Mouse (Mus musculus): Measurements from ENCODE around the gene Dalrd3.

Gene Dalrd3

GRCm38 (mm10) chr9:108569381-108570206, at the start of gene Dalrd3:
Gene Dalrd3 (plus strand): TSS chr9:108569886.
- DNase-seq (ENCODE audit: low spot score in 2 of 2) = peak; percentile 86 to 91

GRCm38 (mm10) chr9:108521604-108522003, 48.1 kb upstream of the Dalrd3 start:
- DNase-seq (ENCODE audit: low spot score in 2 of 2) = no peak

DNA sequence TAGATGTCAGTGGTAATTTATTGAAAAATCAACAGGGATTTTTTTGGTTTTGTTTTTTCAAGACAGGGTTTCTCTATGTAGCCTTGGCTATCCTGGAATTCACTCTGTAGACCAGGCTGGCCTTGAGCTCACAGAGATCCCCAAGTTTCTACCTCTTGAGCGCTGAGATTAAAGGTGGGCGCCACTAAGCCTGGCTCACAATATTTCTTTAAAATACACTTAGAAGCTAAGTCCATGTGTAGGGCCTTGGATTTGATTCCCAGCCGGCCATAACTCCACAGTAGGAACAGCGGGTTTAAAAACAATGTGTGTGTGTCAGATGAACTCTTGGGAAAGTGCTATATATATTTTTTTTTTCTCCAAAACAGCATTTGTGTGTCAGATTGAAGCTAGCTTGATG, 46.3 kb upstream of the Dalrd3 start:
- DNase-seq (ENCODE audit: low spot score in 2 of 2) = no peak

DNA sequence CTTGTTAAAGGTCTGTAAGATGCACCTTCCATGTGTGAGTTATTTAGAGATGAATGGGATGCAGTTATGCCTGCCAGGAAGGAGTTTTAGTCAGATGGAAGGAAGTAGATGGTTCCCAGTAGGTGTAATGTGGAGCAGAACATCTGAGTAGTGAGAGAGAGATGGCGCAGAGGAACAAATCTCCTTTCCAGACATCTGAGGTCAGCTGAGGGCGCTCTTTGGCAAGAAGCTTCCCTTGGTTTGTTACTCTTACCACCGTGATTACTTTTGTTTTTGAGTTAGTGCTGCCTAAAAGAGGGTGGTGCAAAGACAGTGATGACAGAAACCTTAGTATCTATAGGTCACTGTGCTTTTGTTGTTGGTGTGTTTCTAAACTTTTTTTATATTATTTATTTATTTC, 44.3 kb upstream of the Dalrd3 start:
- DNase-seq (ENCODE audit: low spot score in 2 of 2) = no peak

GRCm38 (mm10) chr9:108530954-108531353, 38.7 kb upstream of the Dalrd3 start:
- no peak for DNase-seq (ENCODE audit: low spot score in 2 of 2)

DNA sequence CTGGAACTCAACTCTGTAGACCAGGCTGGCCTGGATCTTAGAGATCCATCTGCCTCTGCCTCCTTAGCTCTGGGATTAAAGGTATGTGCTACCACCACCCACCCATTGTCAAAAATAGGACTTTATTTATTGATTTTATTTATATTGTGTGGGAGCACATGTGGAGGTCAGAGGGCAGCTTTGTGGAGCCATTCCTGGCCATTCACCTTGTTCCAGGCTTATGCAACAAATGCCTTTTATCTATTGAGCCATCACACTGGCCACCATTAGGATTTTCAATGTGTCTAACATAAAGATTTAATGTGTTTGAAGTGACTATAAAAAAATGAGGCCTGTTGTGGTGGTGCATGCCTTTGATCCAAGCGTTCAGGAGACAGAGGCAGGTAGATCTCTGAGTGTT, 38.2 kb upstream of the Dalrd3 start:
- DNase-seq (ENCODE audit: low spot score in 2 of 2) = no peak

- DNase-seq (ENCODE audit: low spot score in 2 of 2) = no peak
Measured at GRCm38 (mm10) chr9:108540846-108541245, 28.8 kb upstream of the Dalrd3 start.

GRCm38 (mm10) chr9:108545986-108546385, 23.7 kb upstream of the Dalrd3 start:
- DNase-seq (ENCODE audit: low spot score in 2 of 2) = no peak

DNA sequence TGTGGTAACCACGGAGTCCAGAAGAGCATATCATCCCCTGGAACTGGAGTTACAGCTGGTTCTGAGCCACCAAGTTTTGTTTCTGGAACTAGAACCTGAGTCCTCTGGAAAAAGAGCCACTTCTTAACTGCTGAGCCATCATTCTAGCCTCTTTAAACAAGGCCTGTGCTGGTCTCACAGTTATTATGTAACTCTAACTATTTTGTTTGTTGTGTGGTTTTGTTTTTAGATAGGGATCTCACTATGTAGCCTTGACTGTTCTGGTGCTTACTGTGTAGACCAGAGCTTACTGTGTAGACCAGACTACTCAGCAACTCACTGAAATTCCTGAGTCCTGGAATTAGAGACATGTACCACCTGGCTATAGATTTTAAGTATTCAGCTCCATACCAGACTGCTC, 22.8 kb upstream of the Dalrd3 start:
- no peak for DNase-seq (ENCODE audit: low spot score in 2 of 2)

- DNase-seq (ENCODE audit: low spot score in 2 of 2) = no peak
Measured at GRCm38 (mm10) chr9:108559169-108559568, 10.5 kb upstream of the Dalrd3 start.

GRCm38 (mm10) chr9:108560227-108560841, 9.4 kb upstream of the Dalrd3 start, which contains the start of gene Impdh2:
Gene Impdh2 (plus strand): TSS chr9:108560286.
- peak; percentile 93 for DNase-seq (ENCODE audit: low spot score in 2 of 2)

DNA sequence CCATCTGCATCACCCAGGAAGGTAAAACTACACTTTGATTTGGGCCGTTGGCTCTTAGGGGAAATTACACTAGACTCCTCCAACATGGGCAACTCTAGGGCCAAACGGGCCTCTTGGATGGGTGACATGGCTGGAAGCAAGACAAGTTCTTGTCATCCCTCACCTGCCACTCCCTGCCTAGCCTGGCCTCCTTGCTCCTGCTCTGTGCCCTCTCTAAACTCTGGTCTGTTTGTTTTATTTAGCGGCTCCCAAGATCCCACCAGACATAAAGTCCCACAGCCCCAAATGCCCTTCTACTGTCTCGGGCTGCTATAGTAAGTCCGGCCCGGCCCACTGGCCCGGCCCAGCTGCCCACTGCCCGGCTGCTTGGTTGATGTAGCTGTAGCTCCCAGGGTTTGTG, 6.0 kb upstream of the Dalrd3 start:
- DNase-seq (ENCODE audit: low spot score in 2 of 2) = no peak

DNA sequence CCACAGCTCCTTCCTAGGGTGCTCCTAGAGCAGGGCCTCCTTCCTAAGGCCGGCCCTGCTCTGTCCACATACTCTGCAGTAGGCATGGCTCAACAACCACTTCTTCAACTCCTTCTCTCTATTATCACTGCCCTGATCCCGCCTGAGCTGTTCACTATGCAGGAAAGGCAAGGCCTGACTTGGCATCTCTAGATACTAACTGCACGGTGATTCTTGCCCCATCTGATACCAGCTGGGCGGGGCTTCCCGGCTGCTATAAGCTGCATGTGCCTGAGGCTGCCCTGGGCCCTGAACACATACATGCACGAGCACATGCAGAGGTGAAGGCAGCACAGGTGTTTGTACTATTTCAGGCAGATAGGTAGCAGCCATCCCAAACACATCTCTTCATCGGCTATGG, 5.6 kb upstream of the Dalrd3 start:
- DNase-seq (ENCODE audit: low spot score in 2 of 2) = no peak

- DNase-seq (ENCODE audit: low spot score in 2 of 2) = no peak
Measured at GRCm38 (mm10) chr9:108565881-108566814, 3.5 kb upstream of the Dalrd3 start.

- peak; percentile 92 to 94 for DNase-seq (ENCODE audit: low spot score in 2 of 2)
Measured at GRCm38 (mm10) chr9:108566815-108567776, 2.6 kb upstream of the Dalrd3 start, which contains the start of gene Ndufaf3. Gene Ndufaf3 (minus strand): TSS chr9:108567434.

GRCm38 (mm10) chr9:108567931-108568419, 1.7 kb upstream of the Dalrd3 start:
- DNase-seq (ENCODE audit: low spot score in 2 of 2) = no peak

DNA sequence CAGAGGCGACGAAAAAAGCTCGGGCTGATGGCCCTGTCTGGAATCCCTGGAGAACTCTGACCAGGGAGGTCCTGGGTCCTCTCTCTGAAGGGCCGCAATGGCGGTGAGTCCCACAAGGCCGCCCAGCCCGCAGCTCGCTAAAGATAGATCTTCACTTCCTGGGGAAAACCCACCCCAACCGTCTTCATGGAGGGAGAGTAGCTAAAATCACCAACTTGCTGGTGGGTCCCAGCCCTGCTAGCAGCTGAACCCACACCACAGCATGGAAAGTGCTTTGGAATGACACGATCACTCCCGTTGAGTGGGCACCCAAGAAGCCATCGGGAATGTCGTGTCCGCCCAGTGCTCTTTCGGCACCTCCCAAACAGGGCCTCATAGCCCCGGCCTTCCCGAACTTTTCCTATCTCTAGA, 1.2 kb upstream of the Dalrd3 start:
- DNase-seq (ENCODE audit: low spot score in 2 of 2) = no peak

DNA sequence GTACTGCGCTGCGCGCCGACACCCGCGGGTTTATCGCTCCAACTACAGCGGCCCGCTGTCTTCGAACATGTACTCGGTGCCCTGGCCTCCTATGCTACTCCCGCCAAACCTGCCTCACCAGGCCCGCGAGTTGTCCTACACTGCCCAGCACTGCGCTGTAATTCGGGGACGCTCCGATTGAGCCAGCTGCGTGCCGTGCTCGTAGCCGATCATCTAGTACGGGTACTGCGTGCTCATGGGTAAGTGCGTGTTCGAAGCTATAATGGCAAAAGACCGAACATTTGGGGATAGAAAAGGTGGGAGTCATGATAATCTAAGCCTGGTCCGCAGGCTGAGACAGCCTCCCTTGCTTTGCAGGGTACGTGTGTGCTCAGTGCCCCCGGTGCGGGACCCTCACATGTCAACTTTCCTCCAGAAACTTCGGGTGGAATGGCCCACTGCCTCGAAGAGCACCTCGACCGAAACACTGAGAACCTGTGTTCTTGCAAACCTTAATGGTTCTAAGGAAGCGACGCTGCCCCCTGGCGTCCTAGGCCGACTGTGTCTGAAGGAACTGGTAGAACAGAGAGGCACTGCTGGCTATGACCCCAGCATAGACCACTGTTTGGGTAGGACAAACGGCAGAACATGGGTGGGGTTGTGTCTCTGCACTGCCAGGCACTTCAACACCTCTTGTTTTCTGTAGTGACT, 666 bp downstream of the Dalrd3 start:
- DNase-seq (ENCODE audit: low spot score in 2 of 2) = no peak

DNA sequence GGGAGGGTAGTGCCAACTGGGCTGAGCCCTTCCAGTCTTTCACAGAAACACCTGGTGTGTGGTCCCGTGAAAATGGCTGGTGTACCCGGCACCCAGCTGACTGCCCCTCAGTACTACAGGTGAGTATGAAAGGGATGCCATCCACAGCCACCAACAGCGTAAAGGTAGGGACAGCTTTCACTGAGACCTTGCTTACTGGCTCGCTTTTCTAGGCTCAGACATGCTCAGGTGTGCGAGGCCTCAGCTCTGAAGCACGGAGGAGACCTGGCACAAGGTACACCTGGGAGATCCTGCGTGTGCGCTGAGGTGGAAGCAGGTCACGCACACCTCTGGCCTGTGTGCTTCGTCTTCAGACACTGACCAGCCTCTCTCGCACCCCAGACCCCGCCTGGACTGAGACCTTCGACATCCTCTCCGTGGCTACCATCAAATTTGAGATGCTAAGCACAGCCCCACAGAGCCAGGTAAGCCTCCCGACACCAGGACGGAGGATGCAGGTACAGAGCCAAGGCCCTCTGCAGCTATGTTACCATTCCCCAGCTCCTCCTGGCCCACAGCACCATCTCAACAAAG, 1.8 kb downstream of the Dalrd3 start:
- DNase-seq (ENCODE audit: low spot score in 2 of 2) = no peak

GRCm38 (mm10) chr9:108572321-108572720, 2.6 kb downstream of the Dalrd3 start:
- DNase-seq (ENCODE audit: low spot score in 2 of 2) = no peak

Data from frontal cortex, postnatal 10 days (tissue).